Mouse (Mus musculus): ENCODE results near the gene Cnga2. TPM values are rescaled to one million over a fixed set of nuclear protein-coding genes. Genes with fewer than 3 reads are reported as not detected.

Gene Cnga2
- polyA plus RNA-seq (2012; rRNA removed) = 0.49 and 0.51 TPM in 2 replicates
- 0.30 TPM in 1 of 2 replicates, not detected in the other for polyA plus RNA-seq (2014; fragmentation: Nextera tagmentation; extraction: Ambion mirVana)

- WGBS = 80% methylated on average over 3 of the region's 3 CpGs
- no peak within 1 kb of the TSS for H3K9ac ChIP-seq (ENCODE audit: low read depth, low read length, severe bottlenecking)
- H3K27me3 ChIP-seq (ENCODE audit: control insufficient read depth, insufficient read depth, low read length) = no peaks in the 10 kb centered on the region
- no peaks in the 10 kb centered on the region for H3K4me1 ChIP-seq (ENCODE audit: control insufficient read depth, insufficient read depth, low read length)
- no peak within 1 kb of the TSS for H3K4me3 ChIP-seq (replicated peaks; ENCODE audit: low read length)
- no peak for DNase-seq (ENCODE audit: low spot score)
- TF ChIP-seq POLR2A (IDR thresholded peaks at IDR 0.05; ENCODE audit: borderline replicate concordance, extremely low read depth, insufficient read depth, insufficient read length) = no peak
- no peak within 1 kb of the TSS for H3K27ac ChIP-seq (replicated peaks; ENCODE audit: low read depth, low read length)
- no peaks in the 10 kb centered on the region for H3K9me3 ChIP-seq (ENCODE audit: control insufficient read depth, low read length)
- no peaks in the 10 kb centered on the region for H3K36me3 ChIP-seq (ENCODE audit: control insufficient read depth, insufficient read depth, low read length)
- no peak for ATAC-seq (ENCODE audit: low FRiP score, low read depth)
- H3K4me2 ChIP-seq (replicated peaks; ENCODE audit: low read depth, low read length, severe bottlenecking) = no peak within 1 kb of the TSS
Observed at GRCm38 (mm10) chrX:71991549-71991948, at the start of gene Cnga2. Gene Cnga2 (plus strand): TSS chrX:71991849.

DNA sequence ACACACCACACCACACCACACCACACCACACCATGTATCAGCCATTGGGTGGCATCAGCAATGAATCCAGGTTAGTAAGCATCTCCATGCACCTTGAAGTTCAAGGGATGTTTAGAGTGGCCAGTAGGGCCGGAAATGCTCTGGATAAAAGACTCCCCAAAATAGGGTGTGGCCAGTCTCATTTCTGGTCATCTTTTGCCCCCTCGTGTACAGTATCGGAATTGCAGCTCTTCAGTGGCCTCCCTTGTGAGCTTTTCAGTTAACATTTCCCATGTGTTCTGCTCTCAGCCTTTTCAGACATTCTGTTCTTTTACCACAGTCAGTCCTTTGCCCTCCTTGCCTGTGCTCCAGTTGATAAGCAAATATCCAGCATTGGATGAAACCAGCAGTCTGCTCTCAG is 45.0 kb upstream of the Cnga2 start:
- no peaks in the 10 kb centered on the region for H3K27me3 ChIP-seq (ENCODE audit: control insufficient read depth, insufficient read depth, low read length)
- H3K9ac ChIP-seq (ENCODE audit: low read depth, low read length, severe bottlenecking) = no peak overlapping the region
- WGBS = 27% methylated on average over 3 of the region's 3 CpGs
- no peak for TF ChIP-seq POLR2A (IDR thresholded peaks at IDR 0.05; ENCODE audit: borderline replicate concordance, extremely low read depth, insufficient read depth, insufficient read length)
- H3K9me3 ChIP-seq (ENCODE audit: control insufficient read depth, low read length) = no peaks in the 10 kb centered on the region
- no peak for ATAC-seq (ENCODE audit: low FRiP score, low read depth)
- no peak overlapping the region for H3K4me2 ChIP-seq (replicated peaks; ENCODE audit: low read depth, low read length, severe bottlenecking)
- H3K27ac ChIP-seq (replicated peaks; ENCODE audit: low read depth, low read length) = no peak overlapping the region
- peak; percentile 4 for DNase-seq (ENCODE audit: low spot score)
- H3K4me1 ChIP-seq (ENCODE audit: control insufficient read depth, insufficient read depth, low read length) = no peaks in the 10 kb centered on the region
- no peak overlapping the region for H3K4me3 ChIP-seq (replicated peaks; ENCODE audit: low read length)
- H3K36me3 ChIP-seq (ENCODE audit: control insufficient read depth, insufficient read depth, low read length) = no peaks in the 10 kb centered on the region

GRCm38 (mm10) chrX:71958366-71958765 is 33.3 kb upstream of the Cnga2 start:
- no peak for TF ChIP-seq POLR2A (IDR thresholded peaks at IDR 0.05; ENCODE audit: borderline replicate concordance, extremely low read depth, insufficient read depth, insufficient read length)
- Histone ChIP-seq H3K9me3 (ENCODE audit: control insufficient read depth, low read length) (no peaks in the 10 kb centered on the region), H3K27me3 (ENCODE audit: control insufficient read depth, insufficient read depth, low read length) (no peaks in the 10 kb centered on the region), H3K4me3 (replicated peaks; ENCODE audit: low read length) (no peak overlapping the region), H3K27ac (replicated peaks; ENCODE audit: low read depth, low read length) (no peak overlapping the region), H3K4me1 (ENCODE audit: control insufficient read depth, insufficient read depth, low read length) (no peaks in the 10 kb centered on the region), H3K9ac (ENCODE audit: low read depth, low read length, severe bottlenecking) (no peak overlapping the region), H3K36me3 (ENCODE audit: control insufficient read depth, insufficient read depth, low read length) (no peaks in the 10 kb centered on the region), H3K4me2 (replicated peaks; ENCODE audit: low read depth, low read length, severe bottlenecking) (no peak overlapping the region)
- DNase-seq (ENCODE audit: low spot score) (no peak), ATAC-seq (ENCODE audit: low FRiP score, low read depth) (no peak)

DNA sequence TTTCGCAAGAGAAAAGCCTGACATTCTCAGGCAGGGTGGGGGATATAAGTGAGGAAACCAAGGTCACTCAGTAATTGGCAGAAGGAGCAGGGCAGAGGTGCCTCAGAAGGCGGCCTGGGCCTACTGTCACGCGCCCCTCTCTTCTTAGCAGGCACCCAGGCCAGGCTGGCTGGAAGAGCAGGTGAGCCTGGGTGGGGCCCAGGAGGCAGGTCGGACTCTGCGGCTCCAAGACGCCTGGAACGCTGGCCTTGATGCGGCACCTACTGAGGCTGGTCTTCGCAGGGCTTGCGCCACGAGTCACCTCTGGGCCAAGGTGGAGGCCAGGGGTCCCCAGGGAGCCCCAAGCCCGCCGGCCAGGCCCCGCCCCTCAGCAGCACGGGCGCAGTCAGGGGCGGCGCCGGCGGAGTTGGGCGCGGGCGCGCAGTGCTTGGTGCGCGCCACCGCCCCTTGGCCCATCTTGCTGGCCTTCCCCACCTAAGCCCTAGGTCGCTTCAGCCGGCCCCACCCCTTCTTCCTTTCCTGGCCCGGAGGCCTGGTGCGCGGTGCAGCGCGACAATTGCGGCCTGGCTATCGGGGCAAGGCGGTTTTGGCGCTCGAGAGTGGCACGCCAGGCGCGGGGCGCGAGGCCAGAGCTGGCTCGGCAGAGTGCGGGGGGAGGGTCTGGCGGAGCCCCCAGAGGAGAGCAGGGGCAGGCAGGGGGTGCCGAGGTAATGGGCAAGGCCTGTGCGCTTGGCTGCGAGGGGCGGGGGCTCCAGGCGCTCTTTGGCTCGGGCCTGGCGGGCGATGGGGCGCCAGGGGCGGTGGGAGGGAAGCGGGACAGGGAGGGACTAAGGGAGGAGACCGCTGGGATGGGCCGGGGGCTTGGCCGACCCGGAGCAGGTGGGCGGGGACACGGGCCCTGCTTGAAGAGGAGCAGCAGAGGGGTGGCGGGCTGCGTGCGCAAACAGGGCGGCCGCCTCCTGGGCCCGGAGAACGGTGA is 29.3 kb upstream of the Cnga2 start, which contains the start of gene Prrg3:
Gene Prrg3, plus strand, starts transcription at position 552 of the 979 bp plus-strand sequence.
- Histone ChIP-seq H3K27ac (replicated peaks; ENCODE audit: low read depth, low read length) (no peak within 1 kb of the TSS), H3K27me3 (ENCODE audit: control insufficient read depth, insufficient read depth, low read length) (no peaks in the 10 kb centered on the region), H3K9ac (ENCODE audit: low read depth, low read length, severe bottlenecking) (peak within 1 kb of the TSS; percentile 70), H3K4me2 (replicated peaks; ENCODE audit: low read depth, low read length, severe bottlenecking) (peak within 1 kb of the TSS; percentile 50), H3K4me1 (ENCODE audit: control insufficient read depth, insufficient read depth, low read length) (no peaks in the 10 kb centered on the region), H3K36me3 (ENCODE audit: control insufficient read depth, insufficient read depth, low read length) (no peaks in the 10 kb centered on the region), H3K9me3 (ENCODE audit: control insufficient read depth, low read length) (no peaks in the 10 kb centered on the region), H3K4me3 (replicated peaks; ENCODE audit: low read length) (peak within 1 kb of the TSS; percentile 48)
- TF ChIP-seq POLR2A (IDR thresholded peaks at IDR 0.05; ENCODE audit: borderline replicate concordance, extremely low read depth, insufficient read depth, insufficient read length) = no peak
- 28% methylated on average over 46 of the region's 72 CpGs for WGBS
- DNase-seq (ENCODE audit: low spot score) = peak; percentile 68
- ATAC-seq (ENCODE audit: low FRiP score, low read depth) = peak; percentile 92

DNA sequence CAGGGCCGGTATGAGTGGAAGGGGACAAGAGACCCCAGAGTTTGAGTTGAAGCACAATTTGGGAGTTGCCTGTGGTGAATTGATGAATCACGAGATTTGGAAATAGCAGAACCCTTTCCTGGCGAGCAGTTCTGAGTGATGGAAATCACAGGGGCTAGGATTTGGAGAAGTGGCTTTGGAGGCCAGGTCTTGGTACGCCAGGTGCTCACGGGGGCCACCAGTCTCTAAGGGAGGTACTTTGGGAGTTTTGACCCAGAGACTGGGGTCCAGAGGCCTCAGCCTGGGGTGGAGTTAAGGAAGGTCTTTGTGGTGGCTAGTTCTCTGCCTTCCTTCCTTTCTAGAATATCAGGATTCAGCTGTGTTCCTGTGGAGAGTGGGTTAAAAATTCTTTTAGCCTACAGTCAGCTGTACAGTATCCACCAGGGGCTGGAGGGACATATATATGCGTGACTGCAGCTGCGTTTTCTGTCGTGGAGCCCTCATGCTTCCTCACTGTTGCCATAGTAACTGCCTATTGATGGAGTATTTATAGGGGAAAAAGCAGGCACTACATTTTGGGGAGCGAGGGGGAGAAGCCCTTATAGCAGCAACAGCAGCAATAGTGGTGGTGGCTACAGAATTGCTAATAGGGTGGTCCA is 28.3 kb upstream of the Cnga2 start:
- peak overlapping the region; percentile 48 for H3K4me3 ChIP-seq (replicated peaks; ENCODE audit: low read length)
- no peak for TF ChIP-seq POLR2A (IDR thresholded peaks at IDR 0.05; ENCODE audit: borderline replicate concordance, extremely low read depth, insufficient read depth, insufficient read length)
- peak; percentile 5 for DNase-seq (ENCODE audit: low spot score)
- 36% methylated on average over 9 of the region's 9 CpGs for WGBS
- no peaks in the 10 kb centered on the region for H3K36me3 ChIP-seq (ENCODE audit: control insufficient read depth, insufficient read depth, low read length)
- peak overlapping the region; percentile 50 for H3K4me2 ChIP-seq (replicated peaks; ENCODE audit: low read depth, low read length, severe bottlenecking)
- no peaks in the 10 kb centered on the region for H3K9me3 ChIP-seq (ENCODE audit: control insufficient read depth, low read length)
- no peaks in the 10 kb centered on the region for H3K27me3 ChIP-seq (ENCODE audit: control insufficient read depth, insufficient read depth, low read length)
- peak overlapping the region; percentile 70 for H3K9ac ChIP-seq (ENCODE audit: low read depth, low read length, severe bottlenecking)
- no peaks in the 10 kb centered on the region for H3K4me1 ChIP-seq (ENCODE audit: control insufficient read depth, insufficient read depth, low read length)
- ATAC-seq (ENCODE audit: low FRiP score, low read depth) = peak; percentile 17
- no peak overlapping the region for H3K27ac ChIP-seq (replicated peaks; ENCODE audit: low read depth, low read length)

Data from limb, embryonic 14.5 days (tissue).